Mouse (Mus musculus) layer of hippocampus, adult 8-10 months (tissue): ENCODE data around the gene Itpr1. TPM values are rescaled to one million over a fixed set of nuclear protein-coding genes. Genes with fewer than 3 reads are reported as not detected.

ENCODE experiments used
- DNase-seq, 2 experiments: peaks; one replicate each; pipeline ENCODE4 v3.0.0; 2022; ENCODE audit warnings: low spot score in 2 of 2
- total RNA-seq, 4 experiments: library from RNA; stranded (reverse); gene quantifications; 2 replicates each; pipeline ENCODE4 v1.2.4; 2022

Itpr1 gene
- total RNA-seq, 4 experiments from 2014 or later: 277 to 326 (median 299) TPM

- DNase-seq: peak in 1 of 2 experiments; percentile 52
These were observed 222.6 kb downstream of the Itpr1 start for GRCm38 (mm10) chr6:108435467-108435866.

- DNase-seq: no peak
These were observed 223.7 kb downstream of the Itpr1 start for GRCm38 (mm10) chr6:108436608-108437007.

GRCm38 (mm10) chr6:108441290-108441689 lies 228.4 kb downstream of the Itpr1 start:
- no peak for DNase-seq

- no peak for DNase-seq
These were observed 229.4 kb downstream of the Itpr1 start for GRCm38 (mm10) chr6:108442291-108442690.

- DNase-seq: peak; percentile 76 to 83
These were observed 231.5 kb downstream of the Itpr1 start for GRCm38 (mm10) chr6:108444435-108444834.

GRCm38 (mm10) chr6:108445006-108445405 lies 232.1 kb downstream of the Itpr1 start:
- DNase-seq: no peak

- DNase-seq: no peak
These were observed 233.9 kb downstream of the Itpr1 start for GRCm38 (mm10) chr6:108446766-108447165.

- peak; percentile 38 to 48 for DNase-seq
These were observed 234.4 kb downstream of the Itpr1 start for GRCm38 (mm10) chr6:108447179-108447845.

- no peak for DNase-seq
These were observed 235.3 kb downstream of the Itpr1 start for GRCm38 (mm10) chr6:108448016-108448735.

- no peak for DNase-seq
These were observed 236.0 kb downstream of the Itpr1 start for GRCm38 (mm10) chr6:108448864-108449263.

- no peak for DNase-seq
These were observed 238.6 kb downstream of the Itpr1 start for GRCm38 (mm10) chr6:108451536-108451935.

- no peak for DNase-seq
These were observed 240.7 kb downstream of the Itpr1 start for GRCm38 (mm10) chr6:108453618-108454017.

- peak; percentile 68 to 70 for DNase-seq
These were observed 241.4 kb downstream of the Itpr1 start for GRCm38 (mm10) chr6:108454061-108454891.

- DNase-seq: no peak
These were observed 242.3 kb downstream of the Itpr1 start for GRCm38 (mm10) chr6:108454979-108455836.

- DNase-seq: peak; percentile 65 to 78
These were observed 243.6 kb downstream of the Itpr1 start for GRCm38 (mm10) chr6:108456231-108457062.

- DNase-seq: peak in 1 of 2 experiments; percentile 57
These were observed 244.1 kb downstream of the Itpr1 start for GRCm38 (mm10) chr6:108457063-108457405.

- DNase-seq: no peak
These were observed 244.8 kb downstream of the Itpr1 start for GRCm38 (mm10) chr6:108457516-108458181.

- DNase-seq: no peak
These were observed 245.3 kb downstream of the Itpr1 start for GRCm38 (mm10) chr6:108458182-108458571.

GRCm38 (mm10) chr6:108458826-108459225 lies 245.9 kb downstream of the Itpr1 start:
- no peak for DNase-seq
